Mouse (Mus musculus): ENCODE data around the gene Dpy30.

DNA sequence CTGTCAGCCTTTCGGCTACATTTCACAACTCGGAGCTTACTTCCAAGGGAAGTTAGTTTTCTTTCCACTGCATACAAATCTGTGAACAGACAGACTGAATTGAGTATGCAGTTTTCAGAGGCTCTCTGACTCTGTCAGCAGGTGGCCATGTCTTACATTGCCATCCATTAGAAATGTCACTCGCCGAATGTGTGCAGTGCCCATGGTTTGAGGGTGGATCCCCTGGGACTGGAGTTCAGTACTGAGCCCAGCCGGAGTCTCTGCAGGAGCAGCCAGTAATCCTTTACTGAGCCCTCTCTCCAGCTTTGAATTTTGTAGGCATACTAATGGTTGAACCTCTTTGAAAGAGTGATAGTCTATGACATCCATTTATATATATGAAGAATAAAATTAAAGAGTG is 17.4 kb upstream of the Dpy30 start:
- TF ChIP-seq CTCF (IDR thresholded peaks at IDR 0.05; ENCODE audit: control insufficient read depth, insufficient read depth, insufficient replicate concordance, low read depth, low read length) (no peak), POLR2A (IDR thresholded peaks at IDR 0.05; ENCODE audit: control insufficient read depth, low read depth, low read length) (no peak)
